Mouse (Mus musculus) kidney, postnatal 25 days (tissue): ENCODE measurements around the gene Gm20431.

Experiments
- DNase-seq, 2 experiments: peaks; one replicate each; pipeline ENCODE4 v3.0.0; 2021; ENCODE audit warnings: mixed read lengths in 2 of 2

Gm20431 gene

GRCm38 (mm10) chr2:167565682-167566081 lies 95.6 kb downstream of the Gm20431 start:
- peak; percentile 79 to 85 for DNase-seq

DNA sequence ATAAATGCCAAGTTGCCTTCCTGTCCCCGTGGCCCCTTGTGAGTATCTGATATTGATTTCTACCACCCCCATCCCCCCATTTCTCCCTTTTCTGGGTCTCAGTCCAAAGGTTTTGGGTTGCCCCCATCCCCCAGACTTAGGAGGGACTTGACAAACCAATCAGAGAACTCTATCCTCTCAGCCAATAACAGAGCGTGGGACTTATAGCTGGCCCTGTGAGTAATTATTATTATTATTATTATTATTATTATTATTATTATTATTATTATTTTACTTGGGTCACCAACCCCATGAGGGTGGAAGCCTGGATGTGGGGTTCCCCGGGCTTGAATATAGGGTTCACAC lies 96.0 kb downstream of the Gm20431 start:
- DNase-seq, result no peak

DNA sequence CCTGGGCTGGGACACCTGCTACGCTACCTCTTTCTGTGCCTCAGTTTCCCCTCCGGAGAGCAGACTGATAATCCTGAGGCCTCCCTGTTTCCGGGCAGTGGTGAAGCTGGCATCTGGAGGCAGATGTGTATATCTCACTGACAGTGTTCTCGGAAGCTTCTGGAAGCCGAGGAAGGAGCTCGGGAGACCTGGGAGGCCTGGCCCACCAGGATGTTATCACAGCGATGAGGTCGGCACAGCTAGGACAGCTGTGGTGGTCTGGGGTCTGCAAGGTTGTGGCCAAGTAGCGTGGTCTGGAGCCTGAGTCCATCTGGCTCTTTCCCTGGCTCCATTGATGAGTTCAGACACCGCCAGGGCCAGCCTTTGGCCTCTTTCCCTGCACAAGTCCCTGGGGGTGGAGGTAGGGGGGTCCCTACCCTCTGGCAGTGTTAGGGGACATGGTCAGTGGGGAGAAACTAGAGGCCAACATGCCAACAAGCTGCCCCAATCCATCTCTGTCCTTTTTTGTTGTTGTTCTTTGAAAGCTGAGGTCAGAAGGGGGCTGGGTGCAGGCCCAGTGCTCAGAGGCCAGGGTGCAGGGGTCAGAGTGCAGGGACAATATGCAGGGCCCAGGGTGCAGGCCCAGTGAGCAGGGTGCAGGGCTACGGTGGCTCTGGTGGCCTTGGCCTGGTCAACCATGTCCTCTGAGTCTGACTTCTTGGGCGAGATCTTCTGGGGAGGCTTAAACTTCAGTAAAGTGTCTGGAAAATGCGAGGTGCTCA lies 96.6 kb downstream of the Gm20431 start:
- DNase-seq, result peak; percentile 39 to 47

DNA sequence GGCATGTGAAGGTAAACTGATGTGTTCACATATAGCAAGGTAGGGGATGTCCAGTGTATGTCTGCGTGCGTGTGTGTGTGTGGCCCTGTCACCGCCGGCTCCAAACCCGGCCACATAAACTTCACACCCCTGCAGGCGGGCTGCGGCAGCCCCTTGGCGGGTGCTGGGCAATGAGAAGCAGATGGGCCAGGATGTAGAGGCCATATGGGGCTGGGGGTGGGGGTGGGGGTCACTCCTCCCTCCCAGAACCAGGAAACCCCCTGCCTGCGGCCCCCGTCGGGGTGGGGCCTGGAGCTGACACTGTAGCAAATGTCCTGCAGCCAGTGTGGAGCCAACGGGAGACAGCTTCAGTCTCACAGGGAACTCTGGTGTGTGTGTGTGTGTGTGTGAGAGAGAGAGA lies 97.6 kb downstream of the Gm20431 start:
- DNase-seq, result no peak

- no peak for DNase-seq
Observed at GRCm38 (mm10) chr2:167563035-167563434, 98.3 kb downstream of the Gm20431 start.

GRCm38 (mm10) chr2:167562101-167562500 lies 99.2 kb downstream of the Gm20431 start:
- DNase-seq, result peak; percentile 65 to 68

GRCm38 (mm10) chr2:167559413-167559812 lies 101.9 kb downstream of the Gm20431 start:
- no peak for DNase-seq
